Mouse (Mus musculus): ENCODE data around the gene Hist1h2af. TPM values are rescaled to one million over a fixed set of nuclear protein-coding genes. Genes with fewer than 3 reads are reported as not detected.
A peak's percentile ranks its signal among the peaks of the same experiment; 100 is the strongest.

Gene Hist1h2af
- polyA plus RNA-seq, 1 experiment from 2014 or later: 16.3 TPM

DNA sequence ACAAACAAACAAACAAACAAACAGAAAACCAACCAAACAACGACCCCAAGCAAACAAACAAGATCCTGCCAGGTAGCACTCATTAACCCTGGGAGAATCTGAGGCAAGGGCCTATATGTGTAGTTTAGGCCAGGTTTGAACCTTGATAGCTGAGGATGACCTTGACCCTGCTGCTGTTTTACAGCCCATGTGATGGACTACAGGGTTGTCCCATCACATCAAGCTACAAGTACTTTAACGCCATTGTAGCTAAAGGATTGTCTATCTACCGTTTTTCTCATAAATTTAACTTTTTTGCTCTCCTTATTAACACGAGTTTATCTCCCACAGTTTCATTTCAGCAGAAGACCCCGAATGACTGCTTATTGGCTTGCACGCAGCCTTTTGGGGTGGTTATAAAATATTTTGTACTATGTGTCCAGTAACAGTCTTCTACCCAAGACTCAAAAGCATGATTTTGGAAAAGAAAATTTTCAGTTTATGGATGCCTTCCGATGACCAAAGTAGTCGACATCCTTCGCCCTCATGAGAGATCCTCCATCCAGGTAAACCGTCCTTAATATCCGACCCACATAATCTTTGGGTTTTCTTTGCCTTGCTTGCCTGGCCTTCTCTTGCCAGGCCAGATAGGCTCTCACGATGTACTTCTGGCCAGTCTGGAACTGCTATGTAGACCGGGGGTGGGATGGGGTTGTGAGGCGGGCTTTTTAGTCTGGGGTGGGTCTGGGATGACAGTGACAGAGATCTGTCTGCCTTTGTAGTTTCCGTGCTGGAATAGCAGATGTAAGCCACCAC lies 17.7 kb upstream of the Hist1h2af start:
- WGBS: 45% methylated on average over 15 of the region's 15 CpGs
- Histone ChIP-seq H3K9ac (replicated peaks) (peak overlapping the region; percentile 60), H3K4me3 (replicated peaks) (peak overlapping the region; percentile 48), H3K36me3 (no peaks in the 10 kb centered on the region), H3K27me3 (no peaks in the 10 kb centered on the region), H3K4me2 (peak overlapping the region; percentile 59), H3K4me1 (replicated peaks) (no peaks in the 10 kb centered on the region; the same call in 1 of the 2 replicates), H3K9me3 (no peaks in the 10 kb centered on the region), H3K27ac (0 out of 2 replicates have a peak overlapping the region, but pooled peaks have one; percentile 72)
- no peak for ATAC-seq (ENCODE audit: insufficient number of reproducible peaks, insufficient read depth, low FRiP score, low TSS enrichment, low read depth)

DNA sequence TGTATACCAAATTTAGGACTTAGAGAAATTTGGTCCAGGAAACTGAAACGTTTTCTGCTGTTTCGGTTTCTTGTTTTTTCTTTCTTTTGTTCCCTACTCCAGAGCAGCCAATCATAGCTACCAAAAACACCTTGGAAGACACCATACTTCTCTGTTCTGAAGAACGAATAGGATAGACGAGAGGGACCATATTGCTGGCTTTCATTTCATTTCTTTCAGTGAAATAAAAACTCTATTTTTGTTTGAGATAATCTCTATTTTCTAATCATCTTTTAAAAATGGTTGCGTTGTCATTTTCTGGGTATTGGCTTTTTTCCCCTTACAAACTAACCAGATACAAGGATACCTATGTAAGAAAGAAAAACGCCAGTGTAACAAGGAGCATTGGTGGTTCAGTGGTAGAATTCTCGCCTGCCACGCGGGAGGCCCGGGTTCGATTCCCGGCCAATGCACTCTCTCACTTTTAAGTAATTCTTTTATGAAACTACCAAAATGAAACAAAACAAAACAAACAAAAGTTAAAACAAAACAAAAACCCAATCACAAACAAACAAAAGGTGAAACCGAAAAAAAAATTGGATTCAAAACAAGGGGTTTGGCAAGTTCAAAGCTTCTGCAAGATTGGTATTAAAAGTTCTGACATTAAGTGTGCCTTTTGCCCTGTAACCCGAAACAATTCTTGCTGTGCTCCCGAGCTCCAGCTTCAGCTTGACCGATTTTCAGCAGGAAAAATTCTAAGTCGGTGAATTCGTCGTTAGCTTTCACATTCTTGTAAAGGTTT lies 16.7 kb upstream of the Hist1h2af start:
- 0 out of 2 replicates have a peak overlapping the region, but pooled peaks have one; percentile 37 for H3K9ac ChIP-seq (replicated peaks)
- ATAC-seq (ENCODE audit: insufficient number of reproducible peaks, insufficient read depth, low FRiP score, low TSS enrichment, low read depth): no peak
- WGBS: under 1% methylated on average over 19 of the region's 19 CpGs
- H3K9me3 ChIP-seq: no peaks in the 10 kb centered on the region
- H3K27ac ChIP-seq: peak overlapping the region; percentile 84
- peak overlapping the region; percentile 75 for H3K4me2 ChIP-seq
- no peaks in the 10 kb centered on the region; the same call in 1 of the 2 replicates for H3K4me1 ChIP-seq (replicated peaks)
- peak overlapping the region; percentile 48 for H3K4me3 ChIP-seq (replicated peaks)
- H3K27me3 ChIP-seq: no peaks in the 10 kb centered on the region
- no peaks in the 10 kb centered on the region for H3K36me3 ChIP-seq

DNA sequence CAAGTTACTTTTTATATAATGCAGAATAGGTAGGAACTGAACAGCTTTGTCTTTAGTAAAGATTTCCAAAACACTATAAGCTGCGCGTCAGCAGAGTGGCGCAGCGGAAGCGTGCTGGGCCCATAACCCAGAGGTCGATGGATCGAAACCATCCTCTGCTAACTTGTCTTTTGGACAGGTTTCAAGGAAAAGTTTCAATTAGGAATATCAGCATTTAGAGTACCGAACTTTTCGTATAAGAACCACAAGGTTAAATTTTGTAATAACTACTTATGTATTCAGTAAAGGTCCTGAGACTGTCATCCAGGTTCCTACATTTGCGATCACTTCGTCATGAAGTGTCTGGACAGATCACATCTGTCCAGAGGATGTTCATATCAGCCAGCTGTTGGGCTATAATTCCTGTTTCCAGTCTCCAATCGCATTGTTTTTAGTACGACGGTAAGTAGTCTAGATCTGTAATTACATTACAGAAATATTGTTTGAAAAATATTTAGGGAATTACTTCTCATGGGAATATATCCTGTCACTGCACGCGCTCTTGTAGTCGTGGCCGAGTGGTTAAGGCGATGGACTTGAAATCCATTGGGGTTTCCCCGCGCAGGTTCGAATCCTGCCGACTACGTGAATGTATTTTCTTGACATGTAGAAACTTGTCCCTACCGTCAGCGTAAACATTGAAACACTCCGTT lies 16.0 kb upstream of the Hist1h2af start:
- under 1% methylated on average over 27 of the region's 27 CpGs for WGBS
- Histone ChIP-seq H3K27me3 (no peaks in the 10 kb centered on the region), H3K27ac (peak overlapping the region; percentile 84), H3K4me1 (replicated peaks) (no peaks in the 10 kb centered on the region; the same call in 1 of the 2 replicates), H3K9me3 (no peaks in the 10 kb centered on the region), H3K36me3 (no peaks in the 10 kb centered on the region), H3K4me3 (replicated peaks) (peak overlapping the region; percentile 48), H3K4me2 (peak overlapping the region; percentile 75), H3K9ac (replicated peaks) (0 out of 2 replicates have a peak overlapping the region, but pooled peaks have one; percentile 37)
- ATAC-seq (ENCODE audit: insufficient number of reproducible peaks, insufficient read depth, low FRiP score, low TSS enrichment, low read depth): peak; percentile 76

DNA sequence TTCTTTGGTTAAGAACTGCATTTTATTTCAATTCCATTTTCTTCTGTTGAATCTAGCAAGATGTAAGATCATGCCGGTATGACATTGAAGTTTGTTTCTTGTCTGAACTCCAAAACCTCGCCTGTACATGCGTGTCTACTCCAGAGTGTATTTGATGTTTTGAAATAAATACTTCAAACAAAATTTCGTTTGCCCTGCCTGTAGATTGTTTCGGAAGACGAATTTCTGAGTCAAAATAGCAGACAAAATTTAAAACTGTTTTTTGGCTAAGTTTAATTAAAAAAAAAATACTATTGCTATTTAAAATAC lies 15.5 kb upstream of the Hist1h2af start:
- no peaks in the 10 kb centered on the region for H3K9me3 ChIP-seq
- peak overlapping the region; percentile 48 for H3K4me3 ChIP-seq (replicated peaks)
- no peaks in the 10 kb centered on the region for H3K36me3 ChIP-seq
- WGBS: under 1% methylated on average over 6 of the region's 6 CpGs
- no peak overlapping the region for H3K9ac ChIP-seq (replicated peaks)
- H3K4me1 ChIP-seq (replicated peaks): no peaks in the 10 kb centered on the region; the same call in 1 of the 2 replicates
- H3K4me2 ChIP-seq: peak overlapping the region; percentile 75
- H3K27me3 ChIP-seq: no peaks in the 10 kb centered on the region
- ATAC-seq (ENCODE audit: insufficient number of reproducible peaks, insufficient read depth, low FRiP score, low TSS enrichment, low read depth): no peak
- no peak overlapping the region for H3K27ac ChIP-seq

DNA sequence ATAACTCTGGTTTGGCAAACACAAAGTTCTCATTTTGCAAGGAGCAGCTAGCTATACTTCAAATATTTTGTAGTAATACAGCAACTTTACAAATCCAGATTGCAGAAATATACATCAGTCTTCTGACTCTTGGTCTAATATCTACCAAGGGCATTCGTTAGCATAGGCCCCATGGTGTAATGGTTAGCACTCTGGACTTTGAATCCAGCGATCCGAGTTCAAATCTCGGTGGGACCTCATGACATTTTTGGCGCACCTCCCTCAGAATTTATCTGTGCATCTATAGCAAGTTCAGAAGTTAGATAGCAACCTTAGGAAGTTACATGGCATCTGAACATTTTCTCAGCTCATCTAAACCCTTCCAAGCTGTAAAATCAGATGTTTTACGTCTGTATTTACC lies 14.8 kb upstream of the Hist1h2af start:
- H3K27ac ChIP-seq: peak overlapping the region; percentile 45; the same call in 1 of the 2 replicates
- WGBS: under 1% methylated on average over 6 of the region's 6 CpGs

DNA sequence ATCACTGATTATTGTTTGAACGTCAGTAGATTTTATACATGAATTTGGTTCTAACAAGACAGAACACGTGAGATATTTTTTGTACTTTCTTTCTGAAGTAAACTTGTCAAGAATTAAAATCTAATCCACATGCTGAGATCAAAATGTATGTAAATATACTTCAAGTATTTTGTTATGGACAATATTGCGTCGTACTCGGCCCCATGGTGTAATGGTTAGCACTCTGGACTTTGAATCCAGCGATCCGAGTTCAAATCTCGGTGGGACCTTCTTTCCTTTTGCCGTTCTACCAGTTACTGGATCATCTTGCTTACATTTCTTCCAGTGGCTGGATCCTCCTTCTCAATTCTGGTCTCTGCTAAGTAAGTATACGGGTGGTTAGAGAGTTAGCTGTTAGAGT lies 14.3 kb upstream of the Hist1h2af start:
- peak overlapping the region; percentile 45; the same call in 1 of the 2 replicates for H3K27ac ChIP-seq
- no peaks in the 10 kb centered on the region; the same call in 1 of the 2 replicates for H3K4me1 ChIP-seq (replicated peaks)
- no peaks in the 10 kb centered on the region for H3K36me3 ChIP-seq
- no peaks in the 10 kb centered on the region for H3K9me3 ChIP-seq
- no peak for ATAC-seq (ENCODE audit: insufficient number of reproducible peaks, insufficient read depth, low FRiP score, low TSS enrichment, low read depth)
- H3K27me3 ChIP-seq: no peaks in the 10 kb centered on the region
- no peak overlapping the region for H3K9ac ChIP-seq (replicated peaks)
- H3K4me3 ChIP-seq (replicated peaks): peak overlapping the region; percentile 48
- WGBS: under 1% methylated on average over 10 of the region's 10 CpGs
- H3K4me2 ChIP-seq: peak overlapping the region; percentile 75

More for the DNA sequence above, 14.8 kb upstream of the Hist1h2af start:
- no peaks in the 10 kb centered on the region for H3K27me3 ChIP-seq
- H3K4me2 ChIP-seq: peak overlapping the region; percentile 75
- H3K4me1 ChIP-seq (replicated peaks): no peaks in the 10 kb centered on the region; the same call in 1 of the 2 replicates
- peak overlapping the region; percentile 48 for H3K4me3 ChIP-seq (replicated peaks)
- no peak for ATAC-seq (ENCODE audit: insufficient number of reproducible peaks, insufficient read depth, low FRiP score, low TSS enrichment, low read depth)
- no peaks in the 10 kb centered on the region for H3K9me3 ChIP-seq
- H3K36me3 ChIP-seq: no peaks in the 10 kb centered on the region
- H3K9ac ChIP-seq (replicated peaks): no peak overlapping the region

DNA sequence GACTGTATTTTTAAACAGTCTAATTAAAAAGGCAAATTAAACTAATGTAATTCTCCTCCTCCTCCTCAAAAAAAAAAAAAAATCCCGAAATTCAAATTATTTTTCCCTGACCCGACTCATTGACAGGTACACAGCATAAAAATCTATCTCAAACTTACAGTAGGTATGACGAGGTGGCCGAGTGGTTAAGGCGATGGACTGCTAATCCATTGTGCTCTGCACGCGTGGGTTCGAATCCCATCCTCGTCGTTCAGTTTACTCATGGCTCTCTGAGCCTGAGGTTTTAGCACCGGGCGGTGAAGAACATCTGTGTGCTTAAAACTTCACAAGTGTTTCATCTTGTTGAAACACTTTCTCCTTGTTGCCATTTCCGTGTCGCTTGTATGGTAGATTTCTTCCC lies 12.0 kb upstream of the Hist1h2af start:
- Histone ChIP-seq H3K36me3 (no peaks in the 10 kb centered on the region), H3K27me3 (no peaks in the 10 kb centered on the region), H3K4me2 (peak overlapping the region; percentile 36), H3K4me1 (replicated peaks) (peaks cover 5% of the 10 kb centered on the region; the same call in 1 of the 2 replicates), H3K27ac (no peak overlapping the region), H3K9ac (replicated peaks) (no peak overlapping the region), H3K9me3 (no peaks in the 10 kb centered on the region), H3K4me3 (replicated peaks) (peak overlapping the region; percentile 12)
- under 1% methylated on average over 14 of the region's 14 CpGs for WGBS
- ATAC-seq (ENCODE audit: insufficient number of reproducible peaks, insufficient read depth, low FRiP score, low TSS enrichment, low read depth): no peak

DNA sequence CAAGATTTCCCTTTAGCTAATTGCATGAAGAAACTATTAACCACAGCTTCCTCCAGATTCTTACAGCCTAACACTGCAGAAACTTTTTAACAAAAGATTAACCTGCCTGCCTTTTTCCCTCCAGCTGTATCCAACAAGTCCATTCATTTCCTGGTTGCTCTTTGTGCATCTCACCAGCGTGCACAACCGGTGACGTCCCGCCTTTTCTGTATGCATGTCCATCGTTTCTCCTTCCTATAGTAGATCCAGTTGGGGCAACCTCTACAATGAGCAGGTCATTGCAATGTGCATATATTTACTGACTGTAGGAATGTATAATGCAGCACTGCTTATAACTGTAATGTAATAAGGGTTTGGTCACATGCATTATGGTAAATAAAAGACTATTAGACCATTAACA lies 9.7 kb upstream of the Hist1h2af start:
- Histone ChIP-seq H3K9me3 (no peaks in the 10 kb centered on the region), H3K4me2 (no peak overlapping the region), H3K9ac (replicated peaks) (no peak overlapping the region), H3K4me1 (replicated peaks) (peaks cover 10% of the 10 kb centered on the region; the same call in 1 of the 2 replicates), H3K36me3 (no peaks in the 10 kb centered on the region), H3K27me3 (no peaks in the 10 kb centered on the region), H3K27ac (no peak overlapping the region), H3K4me3 (replicated peaks) (no peak overlapping the region)
- no peak for ATAC-seq (ENCODE audit: insufficient number of reproducible peaks, insufficient read depth, low FRiP score, low TSS enrichment, low read depth)
- WGBS: 64% methylated on average over 5 of the region's 5 CpGs

DNA sequence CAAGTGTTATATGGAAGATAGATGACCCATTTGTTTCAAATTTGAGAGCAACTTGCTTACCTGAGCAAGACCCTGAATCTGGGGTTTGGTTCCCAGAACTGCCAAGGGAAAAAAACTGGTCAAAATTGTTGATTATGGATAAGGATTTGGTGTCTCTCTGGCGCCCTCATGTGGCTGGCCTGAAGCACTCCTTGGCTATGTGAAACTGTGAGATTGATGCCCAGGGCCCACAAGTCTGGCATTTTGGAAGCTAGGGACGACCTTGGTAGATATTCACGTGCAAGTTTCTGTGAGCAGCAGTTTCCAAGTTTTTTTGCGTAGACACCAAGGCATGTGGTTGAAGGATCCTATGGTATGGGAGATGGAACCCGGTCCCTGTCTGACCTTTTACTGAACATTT lies 9.1 kb upstream of the Hist1h2af start:
- ATAC-seq (ENCODE audit: insufficient number of reproducible peaks, insufficient read depth, low FRiP score, low TSS enrichment, low read depth): no peak
- 6% methylated on average over 5 of the region's 5 CpGs for WGBS
- Histone ChIP-seq H3K4me3 (replicated peaks) (no peak overlapping the region), H3K36me3 (no peaks in the 10 kb centered on the region), H3K4me2 (peak overlapping the region; percentile 9; the same call in 1 of the 2 replicates), H3K27ac (no peak overlapping the region), H3K9me3 (no peaks in the 10 kb centered on the region), H3K9ac (replicated peaks) (no peak overlapping the region), H3K27me3 (no peaks in the 10 kb centered on the region), H3K4me1 (replicated peaks) (peaks cover 12% of the 10 kb centered on the region; the same call in 1 of the 2 replicates)

DNA sequence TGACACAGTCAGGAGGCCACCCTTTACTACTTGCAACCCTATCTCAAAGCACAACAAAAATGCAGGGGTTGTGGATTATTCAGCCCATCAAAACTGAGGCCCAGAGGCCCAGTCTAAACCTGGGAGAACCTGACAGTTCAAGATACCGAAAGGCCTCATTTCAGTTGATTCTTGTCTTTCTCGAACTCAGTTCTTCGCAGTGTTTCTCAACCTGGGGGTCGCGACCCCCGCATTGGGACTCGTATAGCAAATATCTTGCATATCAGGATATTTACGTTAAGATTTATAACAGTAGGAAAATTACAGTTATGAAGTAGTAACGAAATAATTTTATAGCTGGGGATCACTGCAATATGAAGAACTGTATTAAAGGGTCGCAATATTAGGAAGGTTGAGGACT lies 7.8 kb upstream of the Hist1h2af start:
- no peaks in the 10 kb centered on the region for H3K9me3 ChIP-seq
- no peak overlapping the region for H3K27ac ChIP-seq
- H3K36me3 ChIP-seq: no peaks in the 10 kb centered on the region

More for the DNA sequence above, 7.8 kb upstream of the Hist1h2af start:
- ATAC-seq (ENCODE audit: insufficient number of reproducible peaks, insufficient read depth, low FRiP score, low TSS enrichment, low read depth): no peak
- H3K9ac ChIP-seq (replicated peaks): no peak overlapping the region; the same call in 1 of the 2 replicates
- peak overlapping the region; percentile 57 for H3K4me2 ChIP-seq
- no peaks in the 10 kb centered on the region for H3K27me3 ChIP-seq
- WGBS: 2% methylated on average over 10 of the region's 10 CpGs
- H3K4me3 ChIP-seq (replicated peaks): peak overlapping the region; percentile 39
- peaks cover 12% of the 10 kb centered on the region; the same call in 1 of the 2 replicates for H3K4me1 ChIP-seq (replicated peaks)
